Mouse (Mus musculus): ENCODE data around the gene Tmem131l.

GRCm38 (mm10) chr3:83985426-83985825 is 54.5 kb downstream of the Tmem131l start:
- no peak for TF ChIP-seq CTCF (IDR thresholded peaks at IDR 0.05; ENCODE audit: insufficient read depth, low read length)
- no peak for TF ChIP-seq POLR2A (IDR thresholded peaks at IDR 0.05; ENCODE audit: borderline replicate concordance, extremely low read depth, low read depth, low read length)

All from lung, adult 2 months (tissue).